Mouse (Mus musculus) ES-E14 (cell line): ENCODE results near the gene Gm17606. TPM values are rescaled to one million over a fixed set of nuclear protein-coding genes. Genes with fewer than 3 reads are reported as not detected.

Experiments used
- DNase-seq: peaks from one replicate; pipeline ENCODE4 v3.0.0-alpha.2; 2013; ENCODE audit warnings: low read depth, low spot score
- H3K27ac ChIP-seq: 2 replicates; pipeline ENCODE4 v1.5.1; 2012; ENCODE audit warnings: low read depth, mild to moderate bottlenecking, low read length, moderate library complexity, mixed read lengths; ENCODE audit not compliant: poor library complexity, insufficient read depth, severe bottlenecking
- H3K36me3 ChIP-seq: 2 replicates; pipeline ENCODE4 v1.6.1; 2012; ENCODE audit warnings: mild to moderate bottlenecking, low read length, moderate library complexity, mixed read lengths; ENCODE audit not compliant: control insufficient read depth, poor library complexity, insufficient read depth, severe bottlenecking
- H3K4me1 ChIP-seq, 2 experiments: fragments of 150-350 bp in 1 of 2; sonication (generic) in 1 of 2; 2 replicates each; pipeline ENCODE4 v1.6.1; 2012; ENCODE audit warnings: low read length in 2 of 2, mild to moderate bottlenecking in 1 of 2, mixed read lengths in 1 of 2; ENCODE audit not compliant: control insufficient read depth in 2 of 2, insufficient read depth in 2 of 2, poor library complexity in 1 of 2
- H3K4me3 ChIP-seq, 2 experiments: fragments of 150-350 bp in 1 of 2; sonication (generic) in 1 of 2; 2 replicates each; pipeline ENCODE4 v1.5.1; 2012; ENCODE audit warnings: low read length in 2 of 2, low read depth in 1 of 2, mild to moderate bottlenecking in 1 of 2, mixed read lengths in 1 of 2; ENCODE audit not compliant: insufficient read depth in 1 of 2, poor library complexity in 1 of 2, severe bottlenecking in 1 of 2
- H3K9ac ChIP-seq: 2 replicates; pipeline ENCODE4 v1.6.1; 2012; ENCODE audit warnings: low read depth, mild to moderate bottlenecking, low read length, mixed read lengths; ENCODE audit not compliant: poor library complexity, insufficient read depth, severe bottlenecking
- H3K9me3 ChIP-seq: fragments of 150-350 bp; sonication (generic); 2 replicates; pipeline ENCODE4 v1.6.1; 2012; ENCODE audit warnings: low read depth, mild to moderate bottlenecking, low read length; ENCODE audit not compliant: control insufficient read depth, insufficient read depth
- CHD2 ChIP-seq: IDR thresholded peaks from 2 replicates; pipeline ENCODE4 v1.6.1; 2014; ENCODE audit warnings: mild to moderate bottlenecking, low read depth, low read length, inconsistent platforms
- HCFC1 ChIP-seq: IDR thresholded peaks from 2 replicates; pipeline ENCODE4 v1.6.1; 2012; ENCODE audit warnings: low read length, inconsistent platforms, borderline replicate concordance; ENCODE audit not compliant: insufficient read depth
- MAFK ChIP-seq: IDR thresholded peaks from 2 replicates; pipeline ENCODE4 v1.6.1; 2014; ENCODE audit warnings: mild to moderate bottlenecking, low read depth, low read length, inconsistent platforms; ENCODE audit not compliant: insufficient read depth
- ZC3H11A ChIP-seq: IDR thresholded peaks from 2 replicates; pipeline ENCODE4 v1.6.1; 2012; ENCODE audit warnings: low read depth, mild to moderate bottlenecking, inconsistent platforms, low read length, borderline replicate concordance
- ZNF384 ChIP-seq: IDR thresholded peaks from 2 replicates; pipeline ENCODE4 v1.6.1; 2012; ENCODE audit warnings: low read depth, low read length, inconsistent platforms
- in situ Hi-C, 2 experiments: fragments of 600-800 bp; cut with MboI; formaldehyde crosslinking; loops; one replicate each; pipeline ENCODE4 v1.15.1; 2025; ENCODE audit warnings: low sequenced_read_pairs in 2 of 2, inconsistent platforms in 1 of 2; ENCODE audit not compliant: unreplicated experiment in 2 of 2
- total RNA-seq: library from RNA; depleted of rRNA; stranded (reverse); fragments of 300-350 nt; gene quantifications from 2 replicates; pipeline ENCODE4 v1.2.3, GENCODE M21; 2012

The Gm17606 gene
- total RNA-seq, 1 experiment: not detected

GRCm38 (mm10) chr14:54660009-54660408 is 19.3 kb downstream of the Gm17606 start:
- DNase-seq: peak; percentile 55
- Histone ChIP-seq H3K4me1 (no peaks in the 10 kb centered on the region), H3K27ac (no peak overlapping the region), H3K9me3 (no peaks in the 10 kb centered on the region), H3K36me3 (peaks cover 40% of the 10 kb centered on the region), H3K4me3 (no peak overlapping the region), H3K9ac (no peak overlapping the region)
- in situ Hi-C loops: no loop called here
- TF ChIP-seq HCFC1 (no peak), ZC3H11A (no peak), CHD2 (no peak), MAFK (no peak), ZNF384 (no peak)

DNA sequence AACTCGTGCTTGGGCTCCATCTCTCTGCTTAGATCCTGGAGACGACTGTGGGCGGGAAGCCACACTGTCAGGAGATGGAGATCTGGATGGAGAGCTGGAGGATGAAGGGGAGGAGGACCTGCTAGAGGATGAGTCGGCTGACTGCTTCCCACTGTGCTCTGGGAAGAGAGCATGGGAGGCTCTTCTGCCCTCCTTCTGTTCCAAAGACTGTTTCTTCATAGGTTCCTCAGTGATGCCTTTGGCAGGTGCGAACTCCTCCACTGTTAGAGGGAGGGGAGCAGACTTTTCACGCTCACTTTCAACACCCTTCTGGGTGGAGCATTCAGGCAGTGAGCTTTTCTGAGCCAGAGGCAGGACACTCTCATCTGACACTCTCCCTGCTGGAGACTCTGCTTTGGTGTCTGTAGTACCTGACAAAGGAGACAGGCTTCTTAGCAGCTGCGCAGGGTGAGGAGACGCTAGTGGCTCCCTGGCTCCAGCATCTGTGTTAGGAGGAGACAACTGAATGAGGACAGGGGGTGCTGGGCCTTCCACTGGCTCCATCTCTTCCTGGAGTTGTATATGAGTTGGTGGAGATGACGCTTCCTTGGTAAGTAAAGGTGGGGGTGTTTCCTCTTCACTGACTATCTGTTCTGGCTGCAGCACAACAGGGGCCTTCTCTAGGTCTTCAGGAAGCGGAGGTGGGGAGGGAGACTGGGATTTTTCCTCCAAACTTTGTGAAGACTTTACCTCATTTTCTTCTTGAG is 23.9 kb downstream of the Gm17606 start:
- Histone ChIP-seq H3K27ac (no peak overlapping the region), H3K9ac (no peak overlapping the region), H3K4me1 (no peaks in the 10 kb centered on the region), H3K4me3 (no peak overlapping the region), H3K9me3 (no peaks in the 10 kb centered on the region), H3K36me3 (peaks cover 40% of the 10 kb centered on the region)
- no peak for DNase-seq
- TF ChIP-seq CHD2 (no peak), MAFK (no peak), ZNF384 (no peak), ZC3H11A (no peak), HCFC1 (no peak)
- in situ Hi-C loops: no loop called here

DNA sequence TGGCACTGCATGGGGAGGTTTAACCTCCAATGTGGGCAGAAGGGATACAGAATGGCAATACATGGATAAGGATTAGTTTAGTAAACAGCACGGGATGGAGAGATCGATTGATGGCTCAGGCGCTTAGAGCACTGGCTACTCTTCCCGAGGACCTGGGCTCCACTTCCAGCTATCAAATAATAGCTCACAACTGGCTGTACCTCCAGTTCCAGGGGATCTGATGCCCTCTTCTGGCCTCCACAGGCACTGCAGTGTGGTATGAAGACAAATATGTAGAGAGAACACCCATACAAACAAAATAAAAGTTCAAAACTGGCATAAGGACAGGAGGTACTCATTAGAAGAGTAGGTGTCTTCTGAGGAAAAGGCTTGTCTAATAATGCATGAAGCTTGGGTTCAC is 28.6 kb downstream of the Gm17606 start:
- H3K4me3 ChIP-seq: no peak overlapping the region
- no peak for DNase-seq
- H3K9me3 ChIP-seq: no peaks in the 10 kb centered on the region
- H3K27ac ChIP-seq: no peak overlapping the region
- H3K4me1 ChIP-seq: no peaks in the 10 kb centered on the region
- H3K36me3 ChIP-seq: peaks cover 15% of the 10 kb centered on the region
- in situ Hi-C loops: no loop called here
- no peak for TF ChIP-seq HCFC1
- 0 out of 2 replicates have a peak, but pooled peaks have one; percentile 2 for TF ChIP-seq ZC3H11A
- no peak overlapping the region for H3K9ac ChIP-seq

- no peak for DNase-seq
- Histone ChIP-seq H3K9ac (no peak overlapping the region), H3K9me3 (no peaks in the 10 kb centered on the region), H3K36me3 (peaks cover 14% of the 10 kb centered on the region), H3K27ac (no peak overlapping the region), H3K4me1 (no peaks in the 10 kb centered on the region), H3K4me3 (no peak overlapping the region)
- TF ChIP-seq CHD2 (no peak), MAFK (no peak), ZC3H11A (no peak), ZNF384 (no peak), HCFC1 (no peak)
- in situ Hi-C loops: no loop called here
These were observed 33.6 kb downstream of the Gm17606 start for GRCm38 (mm10) chr14:54674317-54674716.

DNA sequence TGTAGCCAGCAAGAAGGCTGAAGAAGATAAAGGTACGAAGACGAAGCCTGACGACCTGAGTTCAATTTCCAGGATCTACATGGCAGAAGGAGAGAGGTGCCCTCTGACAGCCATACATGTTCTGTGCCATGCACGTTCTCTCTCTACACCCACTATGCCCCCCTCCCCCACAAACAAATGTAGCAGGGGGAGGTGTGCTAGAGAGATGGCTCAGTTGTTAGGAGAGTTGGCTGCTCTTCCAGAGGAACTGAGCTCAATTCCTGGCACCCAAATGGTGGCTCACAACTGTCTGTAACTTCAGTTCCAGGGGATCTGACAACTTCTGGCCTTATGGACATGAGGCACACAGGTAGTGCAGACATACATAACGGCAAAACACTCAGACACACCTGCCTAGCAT is 35.5 kb downstream of the Gm17606 start:
- in situ Hi-C loops: no loop called here
- Histone ChIP-seq H3K9ac (no peak overlapping the region), H3K36me3 (peaks cover 14% of the 10 kb centered on the region), H3K9me3 (no peaks in the 10 kb centered on the region), H3K4me3 (no peak overlapping the region), H3K4me1 (no peaks in the 10 kb centered on the region), H3K27ac (peak overlapping the region; percentile 12; the same call in 1 of the 2 replicates)
- no peak for DNase-seq
- no peak for TF ChIP-seq CHD2
- TF ChIP-seq ZNF384: no peak
- TF ChIP-seq ZC3H11A: no peak
- TF ChIP-seq MAFK: no peak
- no peak for TF ChIP-seq HCFC1
